Mouse (Mus musculus) erythroblast, embryonic 14.5 days (primary cell): ENCODE results near the gene Mllt10. TPM values are rescaled to one million over a fixed set of nuclear protein-coding genes. Genes with fewer than 3 reads are reported as not detected.

Experiments
- H3K27me3 ChIP-seq: 2 replicates; pipeline ENCODE4 v1.6.1; 2012; ENCODE audit warnings: inconsistent platforms; ENCODE audit not compliant: control insufficient read depth
- H3K36me3 ChIP-seq: 2 replicates; pipeline ENCODE4 v1.6.1; 2012; ENCODE audit warnings: mild to moderate bottlenecking, inconsistent platforms; ENCODE audit not compliant: control insufficient read depth
- H3K4me1 ChIP-seq: 2 replicates; pipeline ENCODE4 v1.6.1; 2012; ENCODE audit warnings: inconsistent platforms; ENCODE audit not compliant: control insufficient read depth
- H3K4me3 ChIP-seq: replicated peaks from 2 replicates; pipeline ENCODE3; 2012; ENCODE audit warnings: moderate library complexity, mild to moderate bottlenecking, inconsistent platforms
- H3K9me3 ChIP-seq: 2 replicates; pipeline ENCODE4 v1.6.1; 2012; ENCODE audit warnings: low read length, inconsistent platforms, mixed read lengths; ENCODE audit not compliant: control insufficient read depth
- GATA1 ChIP-seq: IDR thresholded peaks from 2 replicates; pipeline ENCODE4 v1.6.1; 2012; ENCODE audit warnings: low read length, inconsistent platforms, mixed read lengths
- TAL1 ChIP-seq: IDR thresholded peaks from 3 replicates; pipeline ENCODE4 v1.6.1; 2012; ENCODE audit warnings: low read length, inconsistent platforms, mixed read lengths
- polyA plus RNA-seq: library from polyadenylated mRNA; stranded (reverse); fragments of >175 nt; gene quantifications from 2 replicates; pipeline ENCODE4 v1.2.3, GENCODE M21; 2012

The Mllt10 gene
- polyA plus RNA-seq: 1.3 and 1.5 TPM in 2 replicates

DNA sequence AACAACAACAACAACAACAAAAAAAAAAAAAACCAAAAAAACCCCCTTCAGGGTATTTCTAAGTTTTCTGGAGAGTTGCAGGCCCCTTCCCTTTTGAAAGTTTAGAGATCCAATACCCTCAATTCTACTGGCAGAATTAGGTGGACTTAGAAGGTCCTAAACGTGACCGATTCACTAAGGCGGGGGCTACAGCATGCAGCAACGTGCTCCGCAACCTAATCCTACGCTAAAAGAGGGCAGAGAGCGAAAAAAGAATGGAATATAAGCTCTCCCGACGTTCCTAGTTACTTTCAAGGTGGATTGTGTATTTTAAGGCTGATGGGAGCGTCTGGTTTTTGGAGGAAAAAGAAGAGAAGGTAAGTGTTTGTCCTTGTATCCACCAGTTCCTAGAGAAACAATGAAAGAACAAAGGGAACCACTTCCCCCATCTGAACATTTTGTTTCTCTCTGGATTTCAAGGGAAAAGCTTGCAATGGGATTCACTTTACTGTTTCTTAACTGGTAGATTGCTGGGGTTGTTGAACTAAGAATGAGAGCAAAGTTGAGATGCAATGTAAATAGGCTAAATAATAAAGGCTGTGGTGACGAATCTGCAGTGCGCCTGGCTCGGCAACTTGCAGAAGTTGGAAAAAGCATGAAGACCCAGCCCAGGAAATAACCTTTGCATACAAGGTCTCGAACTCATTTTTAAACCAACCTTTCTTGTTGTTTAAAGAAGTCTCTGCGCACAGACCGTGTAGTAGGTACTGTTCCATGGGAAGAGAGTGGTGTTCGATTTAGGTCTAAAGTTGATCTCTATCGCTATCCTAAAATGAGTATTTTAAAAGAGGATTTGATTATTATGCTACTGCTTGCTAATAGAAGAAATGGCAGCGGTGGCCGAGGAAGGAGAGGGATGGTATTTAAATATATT is at the start of gene Mllt10:
Gene Mllt10, plus strand, starts transcription at position 222 of the 913 bp plus-strand sequence.
- peak within 1 kb of the TSS; percentile 95 for H3K4me3 ChIP-seq
- no peaks in the 10 kb centered on the region for H3K36me3 ChIP-seq
- peaks cover 38% of the 10 kb centered on the region for H3K4me1 ChIP-seq
- H3K27me3 ChIP-seq: peaks cover 54% of the 10 kb centered on the region
- no peaks in the 10 kb centered on the region; the same call in 1 of the 2 replicates for H3K9me3 ChIP-seq
- TF ChIP-seq GATA1 (no peak), TAL1 (no peak)

DNA sequence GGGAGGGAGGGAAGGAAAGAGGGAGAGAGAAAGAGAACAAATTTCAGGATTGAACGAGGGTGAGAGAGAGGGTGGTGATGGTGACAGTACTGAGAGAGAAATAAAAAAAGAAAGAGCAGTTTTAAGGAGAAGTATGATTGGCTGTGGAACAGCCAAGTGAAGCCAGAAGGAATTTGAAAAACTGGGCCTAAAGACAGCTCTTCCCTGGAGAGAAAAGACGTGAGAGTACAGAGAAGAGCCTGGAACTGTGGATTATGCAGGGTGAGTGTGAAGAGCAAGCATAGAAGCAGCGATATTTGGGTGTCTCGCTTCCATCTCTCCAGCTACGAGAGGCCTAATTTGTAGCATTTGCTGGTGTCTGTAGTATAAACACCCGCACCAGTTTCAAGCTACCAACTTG is 43.8 kb upstream of the Mllt10 start:
- no peak for TF ChIP-seq TAL1
- TF ChIP-seq GATA1: no peak
- no peak overlapping the region for H3K4me3 ChIP-seq
- no peaks in the 10 kb centered on the region for H3K36me3 ChIP-seq
- H3K4me1 ChIP-seq: no peaks in the 10 kb centered on the region
- H3K27me3 ChIP-seq: no peaks in the 10 kb centered on the region
- H3K9me3 ChIP-seq: no peaks in the 10 kb centered on the region

DNA sequence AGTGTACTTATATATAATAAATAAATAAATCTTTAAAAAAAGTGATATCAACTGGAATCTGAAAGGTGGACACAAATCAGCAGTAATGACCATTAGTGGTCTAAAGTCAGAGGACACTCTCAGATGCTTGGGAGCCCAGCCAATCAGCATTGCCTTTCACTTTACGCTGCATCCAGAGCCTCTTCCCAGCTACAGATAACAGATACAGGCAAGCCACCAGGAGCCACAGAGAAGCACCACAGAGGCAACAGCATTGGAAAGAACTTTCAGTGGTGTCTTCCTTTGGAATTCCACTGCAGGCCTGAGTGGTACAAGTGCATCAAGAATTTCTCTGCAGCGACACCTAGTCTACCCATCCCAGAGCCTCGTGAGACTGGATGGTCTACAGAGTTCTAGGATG is 42.2 kb upstream of the Mllt10 start:
- Histone ChIP-seq H3K36me3 (no peaks in the 10 kb centered on the region), H3K4me1 (no peaks in the 10 kb centered on the region), H3K27me3 (no peaks in the 10 kb centered on the region), H3K9me3 (no peaks in the 10 kb centered on the region), H3K4me3 (no peak overlapping the region)
- TF ChIP-seq GATA1 (no peak), TAL1 (no peak)

- H3K27me3 ChIP-seq: no peaks in the 10 kb centered on the region
- no peaks in the 10 kb centered on the region for H3K36me3 ChIP-seq
- no peak overlapping the region for H3K4me3 ChIP-seq
- TF ChIP-seq TAL1 (no peak), GATA1 (no peak)
- H3K4me1 ChIP-seq: no peaks in the 10 kb centered on the region
- no peaks in the 10 kb centered on the region for H3K9me3 ChIP-seq
These were observed 39.5 kb upstream of the Mllt10 start for GRCm38 (mm10) chr2:18015581-18015980.

DNA sequence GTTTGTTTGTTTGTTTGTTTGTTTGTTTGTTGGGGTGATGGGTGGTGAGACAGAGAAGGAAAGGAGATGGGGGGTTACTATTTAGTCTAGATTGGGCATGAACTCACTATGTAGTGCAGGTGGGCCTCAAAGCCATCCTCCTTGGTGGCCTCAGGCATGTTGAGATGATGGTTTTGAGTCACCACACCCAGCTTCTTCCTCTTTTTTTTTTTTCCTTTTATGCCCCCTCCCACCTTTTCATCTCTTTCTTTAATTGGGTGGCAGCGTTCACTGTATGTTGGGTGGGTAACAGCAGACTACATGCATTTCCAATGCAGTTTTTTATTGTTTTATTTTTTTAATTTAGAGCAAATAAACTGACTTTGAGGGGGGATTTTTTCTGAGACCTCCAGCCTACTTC is 38.4 kb upstream of the Mllt10 start:
- H3K27me3 ChIP-seq: no peaks in the 10 kb centered on the region
- H3K9me3 ChIP-seq: no peaks in the 10 kb centered on the region
- TF ChIP-seq TAL1 (no peak), GATA1 (no peak)
- no peaks in the 10 kb centered on the region for H3K4me1 ChIP-seq
- no peaks in the 10 kb centered on the region for H3K36me3 ChIP-seq
- H3K4me3 ChIP-seq: no peak overlapping the region

GRCm38 (mm10) chr2:18017321-18017720 is 37.7 kb upstream of the Mllt10 start:
- TF ChIP-seq GATA1 (no peak), TAL1 (no peak)
- no peaks in the 10 kb centered on the region for H3K27me3 ChIP-seq
- H3K4me1 ChIP-seq: no peaks in the 10 kb centered on the region
- no peak overlapping the region for H3K4me3 ChIP-seq
- no peaks in the 10 kb centered on the region for H3K9me3 ChIP-seq
- H3K36me3 ChIP-seq: no peaks in the 10 kb centered on the region

DNA sequence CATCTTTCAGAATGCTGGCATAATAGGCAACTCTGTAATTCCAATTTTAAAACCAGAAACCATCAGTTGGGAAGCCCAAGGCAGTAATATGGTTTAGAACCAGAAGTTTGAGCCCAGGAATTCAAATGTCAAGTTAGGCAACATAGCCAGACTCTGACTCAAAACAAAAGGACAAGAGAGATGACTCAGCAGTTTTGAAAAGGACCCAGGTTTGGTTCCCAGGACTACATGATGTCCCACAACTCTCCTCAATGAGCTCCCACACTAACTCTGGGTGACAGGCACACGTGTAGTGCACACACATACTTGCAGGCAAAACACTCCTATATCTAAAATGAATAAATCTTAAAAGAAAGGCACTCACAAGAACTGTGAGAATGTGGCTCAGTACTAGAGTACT is 35.9 kb upstream of the Mllt10 start:
- H3K4me1 ChIP-seq: no peaks in the 10 kb centered on the region
- no peaks in the 10 kb centered on the region for H3K36me3 ChIP-seq
- H3K27me3 ChIP-seq: peaks cover 11% of the 10 kb centered on the region
- no peaks in the 10 kb centered on the region for H3K9me3 ChIP-seq
- H3K4me3 ChIP-seq: no peak overlapping the region
- no peak for TF ChIP-seq GATA1
- TF ChIP-seq TAL1: no peak

GRCm38 (mm10) chr2:18022886-18023285 is 32.2 kb upstream of the Mllt10 start:
- Histone ChIP-seq H3K9me3 (peaks cover 6% of the 10 kb centered on the region; the same call in 1 of the 2 replicates), H3K4me3 (no peak overlapping the region), H3K4me1 (peaks cover 22% of the 10 kb centered on the region), H3K36me3 (no peaks in the 10 kb centered on the region), H3K27me3 (peaks cover 48% of the 10 kb centered on the region)
- no peak for TF ChIP-seq TAL1
- TF ChIP-seq GATA1: no peak

DNA sequence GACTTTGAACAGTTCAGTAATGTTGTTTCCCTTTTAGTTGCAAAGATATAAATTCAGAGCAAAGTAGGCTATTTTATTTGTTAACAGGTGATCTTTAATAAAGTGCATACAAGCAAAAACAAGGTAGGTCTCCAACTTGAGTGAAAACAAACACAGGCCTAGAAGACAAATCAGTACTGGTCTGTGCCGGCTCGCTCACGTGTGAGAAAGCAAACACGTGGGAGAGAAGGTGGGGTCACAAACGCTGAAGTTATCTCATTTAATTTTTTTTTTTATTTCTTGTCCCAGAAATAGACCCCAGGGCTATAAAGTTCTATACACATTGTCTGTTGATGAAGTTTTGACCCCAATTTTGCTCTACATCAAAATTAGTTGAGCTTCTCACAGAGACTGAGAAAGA is 29.9 kb upstream of the Mllt10 start:
- TF ChIP-seq GATA1 (no peak), TAL1 (no peak)
- Histone ChIP-seq H3K4me1 (peaks cover 33% of the 10 kb centered on the region), H3K9me3 (peaks cover 10% of the 10 kb centered on the region; the same call in 1 of the 2 replicates), H3K36me3 (no peaks in the 10 kb centered on the region), H3K4me3 (no peak overlapping the region), H3K27me3 (peaks cover 71% of the 10 kb centered on the region)
